Mouse (Mus musculus) heart, postnatal 0 days (tissue): Measurements from ENCODE around the gene Lin7a.

ENCODE experiments used
- CTCF ChIP-seq: IDR thresholded peaks from 2 replicates; pipeline ENCODE4 v1.5.1; 2016; ENCODE audit warnings: antibody characterized with exemption, control low read depth, low read depth
- EP300 ChIP-seq: IDR thresholded peaks from 2 replicates; pipeline ENCODE4 v1.6.1; 2016; ENCODE audit warnings: antibody characterized with exemption, low read depth

DNA sequence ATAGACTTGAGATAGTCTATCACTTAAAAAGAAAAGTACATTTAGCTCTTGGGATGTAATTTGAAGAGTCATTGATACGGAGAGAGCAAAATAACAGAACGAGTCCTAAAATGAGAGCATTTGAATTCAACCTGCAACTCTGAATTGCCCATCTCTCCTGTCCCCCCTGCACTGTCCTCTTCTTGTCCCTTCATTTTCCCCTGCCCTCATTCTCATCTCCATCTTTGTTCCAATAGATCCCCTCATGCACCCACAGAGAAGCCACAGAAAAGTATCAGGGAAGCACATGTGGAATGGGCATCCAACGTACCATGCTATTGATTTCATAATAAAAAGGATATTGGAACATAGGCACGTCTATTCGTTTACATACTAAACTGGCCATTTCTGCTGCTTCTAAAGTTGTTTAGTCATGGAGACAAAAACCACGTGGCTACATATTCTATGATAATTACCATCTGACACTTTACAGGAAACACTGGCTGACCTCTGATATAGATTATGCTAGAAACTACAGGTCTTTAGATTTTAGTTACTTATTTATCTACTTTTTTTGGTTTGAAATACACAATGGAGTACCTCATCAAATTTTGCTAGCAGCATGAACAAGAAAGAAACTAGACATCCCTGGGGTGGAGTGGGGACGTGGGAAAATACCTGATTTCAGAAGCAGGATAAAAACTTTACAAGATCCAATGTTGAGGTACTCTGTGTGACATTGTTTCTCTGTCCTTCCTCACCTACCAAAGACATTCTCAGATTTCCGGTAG, 41.2 kb upstream of the Lin7a start:
- TF ChIP-seq CTCF (no peak), EP300 (no peak)
